Mouse (Mus musculus) ES-Bruce4 (cell line): Measurements from ENCODE around the gene Sf3b4.

ENCODE experiments used
- CTCF ChIP-seq: IDR thresholded peaks from one replicate; pipeline ENCODE4 v1.8.1; 2011; ENCODE audit warnings: low read depth, low read length
- POLR2A ChIP-seq: IDR thresholded peaks from one replicate; pipeline ENCODE4 v1.8.1; 2011; ENCODE audit warnings: low read length; ENCODE audit not compliant: insufficient read depth

GRCm38 (mm10) chr3:96160222-96160802 is 11.8 kb upstream of the Sf3b4 start:
- TF ChIP-seq CTCF: no peak
- no peak for TF ChIP-seq POLR2A
